Mouse (Mus musculus) spleen, embryonic (tissue): Measurements from ENCODE around the gene Exoc3l2.
"Not testable (repeated sequence)": the region's sequence is repeated elsewhere in the genome, so short reads cannot be mapped to it uniquely, and the experiment has no call there.

ENCODE experiments used
- CTCF ChIA-PET: fragments of 350-600 bp; sonication (Branson Sonifier 250); formaldehyde crosslinking; loops from one replicate; lab custom pipeline; 2022; lab: Charles Lee

The Exoc3l2 gene

GRCm38 (mm10) chr7:19483281-19483680, 20.1 kb downstream of the Exoc3l2 start:
- CTCF ChIA-PET = no interaction called here

GRCm38 (mm10) chr7:19485488-19485887, 22.4 kb downstream of the Exoc3l2 start:
- CTCF ChIA-PET = no interaction called here

- CTCF ChIA-PET = no interaction called here
Measured at GRCm38 (mm10) chr7:19486549-19486948, 23.4 kb downstream of the Exoc3l2 start.

GRCm38 (mm10) chr7:19489525-19489924, 26.4 kb downstream of the Exoc3l2 start:
- CTCF ChIA-PET = no interaction called here

- CTCF ChIA-PET = no interaction called here
Measured at GRCm38 (mm10) chr7:19491731-19492130, 28.6 kb downstream of the Exoc3l2 start.

GRCm38 (mm10) chr7:19494751-19495474, 31.8 kb downstream of the Exoc3l2 start:
- CTCF ChIA-PET = no interaction called here

- CTCF ChIA-PET = no interaction called here
Measured at GRCm38 (mm10) chr7:19495521-19496213, 32.5 kb downstream of the Exoc3l2 start.

GRCm38 (mm10) chr7:19496214-19496555, 33.1 kb downstream of the Exoc3l2 start:
- CTCF ChIA-PET = no interaction called here

GRCm38 (mm10) chr7:19498326-19498725, 35.2 kb downstream of the Exoc3l2 start:
- CTCF ChIA-PET = no interaction called here

GRCm38 (mm10) chr7:19500420-19501363, 37.6 kb downstream of the Exoc3l2 start:
- CTCF ChIA-PET = no interaction called here

GRCm38 (mm10) chr7:19501658-19502057, 38.5 kb downstream of the Exoc3l2 start:
- CTCF ChIA-PET = no interaction called here

- CTCF ChIA-PET = interaction anchor here (0.6 to 0.7 kb wide), 2 partner anchors 36 to 153 kb away, joined by 3 to 11 read pairs; no protein-coding TSS in a partner anchor
Measured at GRCm38 (mm10) chr7:19503481-19504068, 40.4 kb downstream of the Exoc3l2 start.

GRCm38 (mm10) chr7:19506326-19506725, 43.2 kb downstream of the Exoc3l2 start:
- CTCF ChIA-PET = no interaction called here

GRCm38 (mm10) chr7:19506969-19507611, 44.0 kb downstream of the Exoc3l2 start:
- CTCF ChIA-PET = interaction anchor here (1.4 kb wide), 1 partner anchor 55 kb away, joined by 5 read pairs; the partner anchor contains the start of gene Ppp1r37

- CTCF ChIA-PET = interaction anchor here (1.4 kb wide), 1 partner anchor 55 kb away, joined by 5 read pairs; the partner anchor contains the start of gene Ppp1r37
Measured at GRCm38 (mm10) chr7:19507612-19507981, 44.5 kb downstream of the Exoc3l2 start.

- CTCF ChIA-PET = interaction anchor here (0.6 to 1.4 kb wide), 2 partner anchors 54 kb away, joined by 4 to 5 read pairs; partner anchors contain the start of gene Ppp1r37
Measured at GRCm38 (mm10) chr7:19508150-19508923, 45.2 kb downstream of the Exoc3l2 start, which contains the start of the genes Bloc1s3 and Trappc6a. Gene Bloc1s3 (minus strand): TSS chr7:19508367. Gene Trappc6a (plus strand): TSS chr7:19508395.

GRCm38 (mm10) chr7:19508924-19509568, 45.9 kb downstream of the Exoc3l2 start:
- CTCF ChIA-PET = interaction anchor here (0.6 kb wide), 1 partner anchor 53 kb away, joined by 4 read pairs; no protein-coding TSS in a partner anchor

- CTCF ChIA-PET = no interaction called here
Measured at GRCm38 (mm10) chr7:19509786-19510185, 46.7 kb downstream of the Exoc3l2 start.

- CTCF ChIA-PET = not testable (repeated sequence)
Measured at GRCm38 (mm10) chr7:19511934-19512333, 48.8 kb downstream of the Exoc3l2 start.
